Mouse (Mus musculus): ENCODE measurements around the gene Alox15. TPM values are rescaled to one million over a fixed set of nuclear protein-coding genes. Genes with fewer than 3 reads are reported as not detected.

Gene Alox15
- polyA plus RNA-seq, 1 experiment from 2014 or later = 0.05 TPM

- no peak for ATAC-seq (ENCODE audit: low FRiP score, low read depth)
- no peak overlapping the region for H3K27ac ChIP-seq
- 84% methylated on average over 4 of the region's 4 CpGs for WGBS
Measured at GRCm38 (mm10) chr11:70302293-70302692, 49.5 kb downstream of the Alox15 start.

GRCm38 (mm10) chr11:70297836-70298454 is 53.9 kb downstream of the Alox15 start:
- H3K27ac ChIP-seq = no peak overlapping the region
- WGBS = 46% methylated on average over 12 of the region's 12 CpGs
- H3K4me1 ChIP-seq = no peaks in the 10 kb centered on the region
- no peak overlapping the region for H3K4me2 ChIP-seq (replicated peaks)
- no peak overlapping the region for H3K9ac ChIP-seq
- no peak for ATAC-seq (ENCODE audit: low FRiP score, low read depth)
- peaks cover 8% of the 10 kb centered on the region; the same call in 1 of the 2 replicates for H3K9me3 ChIP-seq
- no peaks in the 10 kb centered on the region for H3K27me3 ChIP-seq
- no peak overlapping the region for H3K4me3 ChIP-seq
- no peaks in the 10 kb centered on the region for H3K36me3 ChIP-seq

More at GRCm38 (mm10) chr11:70302293-70302692, 49.5 kb downstream of the Alox15 start:
- Histone ChIP-seq H3K36me3 (no peaks in the 10 kb centered on the region), H3K4me2 (replicated peaks) (no peak overlapping the region), H3K4me3 (no peak overlapping the region), H3K4me1 (no peaks in the 10 kb centered on the region), H3K9me3 (peaks cover 8% of the 10 kb centered on the region; the same call in 1 of the 2 replicates), H3K27me3 (no peaks in the 10 kb centered on the region), H3K9ac (no peak overlapping the region)

GRCm38 (mm10) chr11:70297405-70297804 is 54.4 kb downstream of the Alox15 start:
- H3K4me1 ChIP-seq = no peaks in the 10 kb centered on the region
- WGBS = 44% methylated on average over 4 of the region's 4 CpGs
- H3K27me3 ChIP-seq = no peaks in the 10 kb centered on the region
- H3K9ac ChIP-seq = no peak overlapping the region
- no peak overlapping the region for H3K27ac ChIP-seq
- no peak overlapping the region for H3K4me2 ChIP-seq (replicated peaks)
- ATAC-seq (ENCODE audit: low FRiP score, low read depth) = no peak
- no peaks in the 10 kb centered on the region for H3K36me3 ChIP-seq
- no peak overlapping the region for H3K4me3 ChIP-seq
- H3K9me3 ChIP-seq = peaks cover 8% of the 10 kb centered on the region; the same call in 1 of the 2 replicates

Other genes with a start within 250 kb of the Alox15 start
- gene Mgl2, start 221.7 kb downstream of the Alox15 start, polyA plus RNA-seq (2015; fragmentation: Nextera tagmentation; extraction: Ambion mirVana) = 0.25 and 0.75 TPM in 2 replicates
- 0.61 and 1.1 TPM in 2 replicates for gene Clec10a, start 195.8 kb downstream of the Alox15 start, polyA plus RNA-seq (2015; fragmentation: Nextera tagmentation; extraction: Ambion mirVana)
- 1.5 and 1.7 TPM in 2 replicates for gene Slc16a11, start 139.3 kb downstream of the Alox15 start, polyA plus RNA-seq (2015; fragmentation: Nextera tagmentation; extraction: Ambion mirVana)
- gene Slc16a13, start 131.0 kb downstream of the Alox15 start, polyA plus RNA-seq (2015; fragmentation: Nextera tagmentation; extraction: Ambion mirVana) = 10.9 and 11.5 TPM in 2 replicates
- 10.0 and 10.3 TPM in 2 replicates for gene Bcl6b, start 122.2 kb downstream of the Alox15 start, polyA plus RNA-seq (2015; fragmentation: Nextera tagmentation; extraction: Ambion mirVana)
- gene 0610010K14Rik, start 114.1 kb downstream of the Alox15 start, polyA plus RNA-seq (2015; fragmentation: Nextera tagmentation; extraction: Ambion mirVana) = 203 and 209 TPM in 2 replicates
- 11.6 and 12.1 TPM in 2 replicates for gene Gm21988, start 112.2 kb downstream of the Alox15 start, polyA plus RNA-seq (2015; fragmentation: Nextera tagmentation; extraction: Ambion mirVana)
- 152 and 162 TPM in 2 replicates for gene Rnasek, start 112.2 kb downstream of the Alox15 start, polyA plus RNA-seq (2015; fragmentation: Nextera tagmentation; extraction: Ambion mirVana)
- gene Alox12, start 96.7 kb downstream of the Alox15 start, polyA plus RNA-seq (2015; fragmentation: Nextera tagmentation; extraction: Ambion mirVana) = 4.1 TPM in 2 replicates
- gene Alox12e, start 29.4 kb downstream of the Alox15 start, polyA plus RNA-seq (2015; fragmentation: Nextera tagmentation; extraction: Ambion mirVana) = not detected in 2 replicates
- gene Pelp1, start 58.0 kb upstream of the Alox15 start, polyA plus RNA-seq (2015; fragmentation: Nextera tagmentation; extraction: Ambion mirVana) = 40.0 and 41.8 TPM in 2 replicates
- gene Arrb2, start 80.6 kb upstream of the Alox15 start, polyA plus RNA-seq (2015; fragmentation: Nextera tagmentation; extraction: Ambion mirVana) = 22.8 and 24.1 TPM in 2 replicates
- gene Med11, start 99.9 kb upstream of the Alox15 start, polyA plus RNA-seq (2015; fragmentation: Nextera tagmentation; extraction: Ambion mirVana) = 42.4 and 45.9 TPM in 2 replicates
- 0.62 and 0.75 TPM in 2 replicates for gene Zmynd15, start 107.4 kb upstream of the Alox15 start, polyA plus RNA-seq (2015; fragmentation: Nextera tagmentation; extraction: Ambion mirVana)
- 2.7 and 3.9 TPM in 2 replicates for gene Cxcl16, start 108.0 kb upstream of the Alox15 start, polyA plus RNA-seq (2015; fragmentation: Nextera tagmentation; extraction: Ambion mirVana)
- gene Tm4sf5, start 153.2 kb upstream of the Alox15 start, polyA plus RNA-seq (2015; fragmentation: Nextera tagmentation; extraction: Ambion mirVana) = 0.29 and 0.74 TPM in 2 replicates
- gene Vmo1, start 162.6 kb upstream of the Alox15 start, polyA plus RNA-seq (2015; fragmentation: Nextera tagmentation; extraction: Ambion mirVana) = 0.31 and 0.41 TPM in 2 replicates
- 0.43 and 0.92 TPM in 2 replicates for gene Gltpd2, start 167.2 kb upstream of the Alox15 start, polyA plus RNA-seq (2015; fragmentation: Nextera tagmentation; extraction: Ambion mirVana)
- gene Psmb6, start 173.3 kb upstream of the Alox15 start, polyA plus RNA-seq (2015; fragmentation: Nextera tagmentation; extraction: Ambion mirVana) = 828 and 869 TPM in 2 replicates
- gene Gm40193, start 180.9 kb upstream of the Alox15 start, polyA plus RNA-seq (2015; fragmentation: Nextera tagmentation; extraction: Ambion mirVana) = not detected in 2 replicates
- gene Pld2, start 188.0 kb upstream of the Alox15 start, polyA plus RNA-seq (2015; fragmentation: Nextera tagmentation; extraction: Ambion mirVana) = 4.5 and 5.7 TPM in 2 replicates
- gene Mink1, start 210.8 kb upstream of the Alox15 start, polyA plus RNA-seq (2015; fragmentation: Nextera tagmentation; extraction: Ambion mirVana) = 14.1 and 15.5 TPM in 2 replicates